Mouse (Mus musculus) G1E (cell line): Measurements from ENCODE around the gene Zeb2. TPM values are rescaled to one million over a fixed set of nuclear protein-coding genes. Genes with fewer than 3 reads are reported as not detected.

Source experiments
- ATAC-seq: 2 replicates; pipeline ENCODE4 v1.8.0; 2016; ENCODE audit warnings: mild to moderate bottlenecking; ENCODE audit not compliant: insufficient number of reproducible peaks, poor library complexity, low FRiP score, severe bottlenecking; ENCODE audit errors: extremely low read depth
- DNase-seq: peaks from one replicate; pipeline ENCODE4 v3.0.0; 2012; ENCODE audit warnings: low spot score
- H3K27me3 ChIP-seq: 2 replicates; pipeline ENCODE4 v1.6.1; 2012; ENCODE audit warnings: mild to moderate bottlenecking, low read length, inconsistent platforms; ENCODE audit not compliant: insufficient read depth
- H3K36me3 ChIP-seq: replicated peaks from 2 replicates; pipeline ENCODE3; 2012; ENCODE audit warnings: mild to moderate bottlenecking, inconsistent platforms
- H3K4me1 ChIP-seq: 2 replicates; pipeline ENCODE4 v1.6.1; 2012; ENCODE audit warnings: low read depth, low read length, inconsistent platforms, mixed read lengths; ENCODE audit not compliant: insufficient read depth
- H3K4me3 ChIP-seq: 2 replicates; pipeline ENCODE4 v1.5.1; 2012; ENCODE audit warnings: low read depth, mild to moderate bottlenecking, inconsistent platforms, low read length, moderate library complexity, mixed read lengths
- H3K9me3 ChIP-seq: replicated peaks from 2 replicates; pipeline ENCODE4 v1.6.1; 2012; ENCODE audit warnings: inconsistent platforms
- CTCF ChIP-seq: IDR thresholded peaks from 2 replicates; pipeline ENCODE4 v1.5.1; 2012; ENCODE audit warnings: low read depth, low read length, inconsistent platforms, mixed read lengths
- GATA1 ChIP-seq: IDR thresholded peaks from 2 replicates; pipeline ENCODE4 v1.6.1; 2012; ENCODE audit warnings: borderline replicate concordance, low read length, inconsistent platforms, mixed read lengths
- GATA2 ChIP-seq: IDR thresholded peaks from 2 replicates; pipeline ENCODE4 v1.6.1; 2012; ENCODE audit warnings: low read depth, low read length, inconsistent platforms, borderline replicate concordance
- POLR2AphosphoS5 ChIP-seq: IDR thresholded peaks from 2 replicates; pipeline ENCODE4 v1.6.1; 2012; ENCODE audit warnings: low read depth, low read length, inconsistent platforms; ENCODE audit not compliant: insufficient replicate concordance
- TAL1 ChIP-seq: conservative IDR thresholded peaks from 2 replicates; pipeline ENCODE4 v1.6.1; 2012; ENCODE audit warnings: low read depth, low read length, inconsistent platforms, mixed read lengths
- polyA plus RNA-seq: library from polyadenylated mRNA; stranded (reverse); fragments of >175 nt; gene quantifications from 2 replicates; pipeline ENCODE4 v1.2.3, GENCODE M21; 2012
- total RNA-seq, 2 experiments: library from RNA; stranded (forward) in 1 of 2; stranded (reverse) in 1 of 2; fragments of 200-1000 nt in 1 of 2; fragments of >200 nt in 1 of 2; fragmentation: Nextera tagmentation in 1 of 2; gene quantifications; 2 replicates each; pipeline ENCODE4 v1.2.3; 2014 to 2017

The Zeb2 gene
- total and polyA plus RNA-seq, 3 experiments = 5.6 to 216 (median 79.0) TPM

DNA sequence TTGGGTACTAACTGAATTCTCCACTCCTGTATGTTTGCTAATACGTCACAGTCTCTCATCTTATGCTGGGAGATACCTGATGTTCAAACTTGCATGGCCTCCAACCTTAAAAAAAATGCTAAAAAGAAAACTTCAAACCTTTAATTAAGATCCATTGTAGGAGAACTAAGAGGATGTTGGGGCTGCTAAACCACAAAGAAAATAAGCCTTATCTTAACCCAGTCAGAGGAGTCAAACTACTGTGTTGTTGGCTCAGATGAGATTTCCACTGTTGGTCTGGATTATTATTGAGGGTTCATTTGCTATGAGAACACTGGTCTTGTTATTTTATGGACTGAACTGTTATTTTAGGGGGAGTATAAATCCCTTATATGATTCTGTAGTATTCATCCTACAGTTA, 106.5 kb downstream of the Zeb2 start:
- Histone ChIP-seq H3K36me3 (peaks cover 65% of the 10 kb centered on the region), H3K9me3 (no peaks in the 10 kb centered on the region), H3K4me3 (no peak overlapping the region), H3K27me3 (no peaks in the 10 kb centered on the region), H3K4me1 (peaks cover 34% of the 10 kb centered on the region)
- DNase-seq = no peak
- peak; percentile 42; the same call in 1 of the 2 replicates for ATAC-seq
- TF ChIP-seq CTCF (no peak), POLR2AphosphoS5 (no peak), TAL1 (no peak), GATA2 (no peak), GATA1 (no peak)

DNA sequence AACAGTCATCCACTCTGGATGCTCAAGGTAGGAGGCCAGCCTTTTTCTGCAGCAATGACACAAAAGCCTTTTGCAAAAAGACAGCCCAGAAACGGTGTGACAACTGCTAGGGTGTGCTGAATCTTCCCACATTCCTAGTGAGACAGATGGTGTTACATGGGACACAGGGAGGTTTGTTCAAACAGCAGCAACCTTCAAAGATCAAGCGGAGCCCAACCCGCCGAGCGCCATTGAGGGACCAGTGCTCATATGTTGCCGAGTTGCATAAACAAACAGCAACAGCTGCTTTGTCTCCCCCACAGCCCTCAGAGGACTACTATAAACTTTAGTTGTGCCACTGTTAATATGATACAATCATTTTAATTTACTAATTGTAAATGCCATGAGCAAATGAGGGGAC, 117.3 kb downstream of the Zeb2 start:
- Histone ChIP-seq H3K36me3 (peaks cover 69% of the 10 kb centered on the region), H3K4me3 (no peak overlapping the region), H3K9me3 (no peaks in the 10 kb centered on the region), H3K4me1 (no peaks in the 10 kb centered on the region), H3K27me3 (no peaks in the 10 kb centered on the region)
- ATAC-seq = no peak
- no peak for DNase-seq
- no peak for TF ChIP-seq CTCF

DNA sequence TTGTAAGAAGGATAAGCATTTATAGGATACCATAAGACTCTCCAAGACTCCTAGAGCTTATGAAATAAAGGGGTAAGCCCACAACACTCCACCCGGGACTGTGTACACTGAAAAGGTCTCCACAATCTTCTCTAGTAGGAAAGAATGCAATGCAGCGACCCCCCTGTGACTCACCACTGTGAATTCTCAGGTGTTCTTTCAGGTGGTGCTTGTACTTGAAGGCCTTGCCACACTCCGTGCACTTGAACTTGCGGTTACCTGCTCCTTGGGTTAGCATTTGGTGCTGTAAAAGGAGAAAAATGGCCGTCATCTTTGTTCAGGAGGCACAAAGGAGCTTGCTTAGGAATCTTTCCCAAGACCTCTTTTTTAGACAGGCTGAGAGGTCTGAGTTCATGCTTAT, 118.5 kb downstream of the Zeb2 start:
- TF ChIP-seq GATA1 (no peak), GATA2 (no peak), POLR2AphosphoS5 (no peak), TAL1 (no peak), CTCF (no peak)
- Histone ChIP-seq H3K36me3 (peaks cover 76% of the 10 kb centered on the region), H3K27me3 (no peaks in the 10 kb centered on the region), H3K4me3 (no peak overlapping the region), H3K9me3 (no peaks in the 10 kb centered on the region), H3K4me1 (no peaks in the 10 kb centered on the region)
- ATAC-seq = no peak
- no peak for DNase-seq

DNA sequence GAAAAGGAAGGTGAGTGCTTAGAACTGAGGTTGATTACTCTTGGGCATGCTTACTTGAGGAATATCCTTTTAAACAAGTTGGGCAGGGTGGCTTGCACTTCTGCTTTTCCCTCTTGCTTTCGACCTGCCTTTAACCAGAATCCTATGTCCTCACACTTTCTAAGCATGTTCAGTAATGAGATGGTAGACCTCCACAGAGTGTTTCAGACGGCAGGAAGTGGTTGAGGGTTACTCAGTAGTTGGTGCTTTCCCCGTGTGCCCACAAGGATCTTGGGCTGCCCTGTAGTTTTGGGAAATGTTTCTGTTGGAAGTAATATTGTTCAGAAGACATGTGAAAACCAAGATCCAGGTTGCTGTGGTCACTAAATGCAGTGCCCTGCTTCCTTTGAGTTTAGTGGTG, 135.5 kb downstream of the Zeb2 start:
- H3K4me3 ChIP-seq = no peak overlapping the region
- H3K36me3 ChIP-seq = peaks cover 5% of the 10 kb centered on the region
- 0 out of 2 replicates have a peak, but pooled peaks cover 2% of the 10 kb centered on the region for H3K27me3 ChIP-seq
- DNase-seq (no peak), ATAC-seq (no peak)
- H3K9me3 ChIP-seq = no peaks in the 10 kb centered on the region
- H3K4me1 ChIP-seq = peaks cover 4% of the 10 kb centered on the region; the same call in 1 of the 2 replicates
- no peak for TF ChIP-seq CTCF
- TF ChIP-seq GATA2 = no peak
- no peak for TF ChIP-seq TAL1
- no peak for TF ChIP-seq GATA1
- TF ChIP-seq POLR2AphosphoS5 = no peak

DNA sequence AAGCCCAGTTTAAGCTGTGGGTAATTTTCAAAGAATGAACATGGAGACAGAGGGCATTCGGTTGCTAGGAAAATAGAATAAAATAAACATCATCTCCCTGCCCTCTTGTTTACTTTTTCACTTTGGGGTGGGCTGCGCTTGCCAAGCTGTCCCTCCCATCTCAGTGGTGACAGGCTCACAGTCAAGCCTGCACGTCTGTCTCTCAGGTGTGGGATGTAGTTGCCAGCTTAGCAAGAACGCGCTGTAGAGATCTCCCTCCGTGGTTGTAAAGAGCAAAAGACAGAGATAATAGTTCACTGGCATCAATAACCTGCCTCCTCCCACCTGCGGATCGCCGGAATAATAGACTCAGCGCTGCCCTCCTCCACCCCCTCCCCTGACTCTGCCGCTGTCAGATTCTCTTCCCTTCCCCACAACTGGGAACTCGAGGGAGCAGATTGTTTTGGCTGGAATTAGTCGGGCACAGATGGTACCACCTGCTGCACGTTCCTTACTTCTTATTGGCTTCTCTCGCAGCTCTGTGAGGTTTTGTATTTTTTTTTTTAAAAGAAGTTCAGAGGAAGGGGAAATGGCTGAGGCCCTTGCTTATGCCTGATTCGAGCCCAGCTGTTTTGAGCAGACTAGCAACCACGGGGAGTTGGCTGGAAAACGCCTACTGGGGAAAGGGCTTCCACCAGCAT, 138.0 kb downstream of the Zeb2 start:
- Histone ChIP-seq H3K4me3 (no peak overlapping the region), H3K9me3 (no peaks in the 10 kb centered on the region), H3K27me3 (0 out of 2 replicates have a peak, but pooled peaks cover 2% of the 10 kb centered on the region), H3K4me1 (peaks cover 4% of the 10 kb centered on the region; the same call in 1 of the 2 replicates), H3K36me3 (no peaks in the 10 kb centered on the region)
- DNase-seq (no peak), ATAC-seq (no peak)
- TF ChIP-seq TAL1 (no peak), POLR2AphosphoS5 (no peak), GATA2 (no peak), CTCF (no peak), GATA1 (no peak)

DNA sequence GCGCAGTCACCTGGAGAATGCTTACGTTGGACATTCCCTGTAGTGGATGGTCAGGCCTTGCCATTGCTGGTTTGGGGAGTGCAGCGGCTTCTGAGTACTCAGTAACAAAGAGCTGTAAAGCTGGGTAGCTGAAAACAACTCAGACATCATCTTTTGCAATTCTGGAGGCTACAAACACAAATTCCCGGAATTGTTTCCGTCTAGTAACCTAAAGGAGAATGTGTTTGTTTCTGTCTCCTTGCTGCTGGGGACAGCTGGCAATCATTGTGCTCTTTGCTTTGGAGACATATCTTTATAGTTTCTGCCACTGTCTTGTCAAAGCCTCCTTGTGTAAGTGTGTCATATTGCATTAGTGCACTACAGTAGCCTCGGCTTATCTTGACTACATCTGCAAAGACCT, 139.2 kb downstream of the Zeb2 start:
- no peak overlapping the region for H3K4me3 ChIP-seq
- no peak for ATAC-seq
- peaks cover 4% of the 10 kb centered on the region; the same call in 1 of the 2 replicates for H3K4me1 ChIP-seq
- H3K9me3 ChIP-seq = no peaks in the 10 kb centered on the region
- H3K36me3 ChIP-seq = no peaks in the 10 kb centered on the region
- TF ChIP-seq GATA2 (no peak), CTCF (no peak), TAL1 (no peak), GATA1 (no peak), POLR2AphosphoS5 (no peak)
- DNase-seq = no peak
- H3K27me3 ChIP-seq = 0 out of 2 replicates have a peak, but pooled peaks cover 2% of the 10 kb centered on the region

DNA sequence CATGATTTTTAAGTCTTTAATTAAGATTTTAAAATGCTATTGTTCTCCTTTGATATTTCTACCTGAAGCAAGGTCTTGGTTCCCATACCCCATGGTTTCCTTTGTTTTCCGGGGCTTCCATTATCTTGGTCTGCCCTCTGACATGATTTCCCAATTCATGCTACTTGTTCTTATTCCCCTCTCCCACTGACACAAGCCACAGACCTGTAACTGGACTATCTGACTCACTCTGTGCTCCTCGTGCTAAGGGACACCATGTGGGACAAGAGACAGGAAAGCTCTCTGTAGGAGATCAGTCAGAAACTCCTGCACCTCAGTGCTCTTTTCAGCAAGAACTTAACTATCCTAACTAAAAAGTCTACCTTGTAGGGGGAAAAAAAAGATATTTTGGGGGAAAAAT, 139.6 kb downstream of the Zeb2 start:
- no peaks in the 10 kb centered on the region for H3K36me3 ChIP-seq
- 0 out of 2 replicates have a peak, but pooled peaks cover 2% of the 10 kb centered on the region for H3K27me3 ChIP-seq
- no peaks in the 10 kb centered on the region for H3K9me3 ChIP-seq
- TF ChIP-seq GATA2 (no peak), CTCF (no peak), GATA1 (no peak), POLR2AphosphoS5 (no peak)
- ATAC-seq (no peak), DNase-seq (no peak)
- peaks cover 4% of the 10 kb centered on the region; the same call in 1 of the 2 replicates for H3K4me1 ChIP-seq
- no peak overlapping the region for H3K4me3 ChIP-seq
